Mouse (Mus musculus): ENCODE measurements at regions not wholly inside any gene's neighbourhood (a gene's known extent, or its start where the extent isn't known, plus 50 kb on each side); places are given as distances from the start of the nearest gene placed in this dataset.

GRCm38 (mm10) chr6:51044873-51045272 lies 387.6 kb upstream of the Nfe2l3 start:
- no peak for DNase-seq (ENCODE audit: low spot score in 2 of 2)

- no peak for DNase-seq (ENCODE audit: low spot score in 2 of 2)
These were observed 380.0 kb upstream of the Nfe2l3 start for GRCm38 (mm10) chr6:51052451-51052921.

- no peak for DNase-seq (ENCODE audit: low spot score in 2 of 2)
These were observed 375.2 kb upstream of the Nfe2l3 start for GRCm38 (mm10) chr6:51057229-51057628.

- no peak for DNase-seq (ENCODE audit: low spot score in 2 of 2)
These were observed 372.3 kb upstream of the Nfe2l3 start for GRCm38 (mm10) chr6:51059923-51060847.

GRCm38 (mm10) chr6:51060848-51061535 lies 371.5 kb upstream of the Nfe2l3 start:
- DNase-seq (ENCODE audit: low spot score in 2 of 2) = no peak

- DNase-seq (ENCODE audit: low spot score in 2 of 2) = no peak
These were observed 367.3 kb upstream of the Nfe2l3 start for GRCm38 (mm10) chr6:51065156-51065555.

GRCm38 (mm10) chr6:51067332-51067731 lies 365.1 kb upstream of the Nfe2l3 start:
- DNase-seq (ENCODE audit: low spot score in 2 of 2) = no peak

- no peak for DNase-seq (ENCODE audit: low spot score in 2 of 2)
These were observed 362.5 kb upstream of the Nfe2l3 start for GRCm38 (mm10) chr6:51069945-51070344.

GRCm38 (mm10) chr6:51071243-51071642 lies 361.2 kb upstream of the Nfe2l3 start:
- DNase-seq (ENCODE audit: low spot score in 2 of 2) = no peak

- DNase-seq (ENCODE audit: low spot score in 2 of 2) = no peak
These were observed 357.4 kb upstream of the Nfe2l3 start for GRCm38 (mm10) chr6:51075026-51075425.

GRCm38 (mm10) chr6:51076861-51077768 lies 355.4 kb upstream of the Nfe2l3 start:
- no peak for DNase-seq (ENCODE audit: low spot score in 2 of 2)

- no peak for DNase-seq (ENCODE audit: low spot score in 2 of 2)
These were observed 354.7 kb upstream of the Nfe2l3 start for GRCm38 (mm10) chr6:51077769-51078096.

- no peak for DNase-seq (ENCODE audit: low spot score in 2 of 2)
These were observed 354.0 kb upstream of the Nfe2l3 start for GRCm38 (mm10) chr6:51078353-51078966.

- no peak for DNase-seq (ENCODE audit: low spot score in 2 of 2)
These were observed 353.5 kb upstream of the Nfe2l3 start for GRCm38 (mm10) chr6:51078967-51079355.

- DNase-seq (ENCODE audit: low spot score in 2 of 2) = no peak
These were observed 351.4 kb upstream of the Nfe2l3 start for GRCm38 (mm10) chr6:51081056-51081455.

GRCm38 (mm10) chr6:51084656-51085055 lies 347.8 kb upstream of the Nfe2l3 start:
- no peak for DNase-seq (ENCODE audit: low spot score in 2 of 2)

- DNase-seq (ENCODE audit: low spot score in 2 of 2) = no peak
These were observed 346.9 kb upstream of the Nfe2l3 start for GRCm38 (mm10) chr6:51085547-51085946.

- no peak for DNase-seq (ENCODE audit: low spot score in 2 of 2)
These were observed 346.1 kb upstream of the Nfe2l3 start for GRCm38 (mm10) chr6:51086347-51086746.

GRCm38 (mm10) chr6:51087806-51088205 lies 344.7 kb upstream of the Nfe2l3 start:
- DNase-seq (ENCODE audit: low spot score in 2 of 2) = no peak

GRCm38 (mm10) chr6:51088641-51089372 lies 343.7 kb upstream of the Nfe2l3 start:
- DNase-seq (ENCODE audit: low spot score in 2 of 2) = no peak

- DNase-seq (ENCODE audit: low spot score in 2 of 2) = no peak
These were observed 339.3 kb upstream of the Nfe2l3 start for GRCm38 (mm10) chr6:51093196-51093595.
